Mouse (Mus musculus) adrenal gland, postnatal 4 days (tissue): ENCODE results near the gene Ccl12. TPM values are rescaled to one million over a fixed set of nuclear protein-coding genes. Genes with fewer than 3 reads are reported as not detected.

Experiments used
- DNase-seq, 2 experiments: peaks; one replicate each; pipeline ENCODE4 v3.0.0; 2021 to 2022; ENCODE audit warnings: low spot score in 2 of 2, mixed read lengths in 2 of 2
- long read RNA-seq, 2 experiments: library from polyadenylated mRNA; stranded (forward); transcript quantifications; one replicate each; pipeline ENCODE4 v2.0.0; 2021
- total RNA-seq, 2 experiments: library from RNA; stranded (reverse); gene quantifications; 2 replicates each; pipeline ENCODE4 v1.2.3; 2021

Ccl12 gene
- total RNA-seq, result 1 to 10 TPM in 1 of 2 experiments, under 1 TPM in 1; 0.84 to 1.1 TPM
- long read RNA-seq, experiment 1, result 0 reads
- long read RNA-seq, experiment 2, result 0 reads

DNA sequence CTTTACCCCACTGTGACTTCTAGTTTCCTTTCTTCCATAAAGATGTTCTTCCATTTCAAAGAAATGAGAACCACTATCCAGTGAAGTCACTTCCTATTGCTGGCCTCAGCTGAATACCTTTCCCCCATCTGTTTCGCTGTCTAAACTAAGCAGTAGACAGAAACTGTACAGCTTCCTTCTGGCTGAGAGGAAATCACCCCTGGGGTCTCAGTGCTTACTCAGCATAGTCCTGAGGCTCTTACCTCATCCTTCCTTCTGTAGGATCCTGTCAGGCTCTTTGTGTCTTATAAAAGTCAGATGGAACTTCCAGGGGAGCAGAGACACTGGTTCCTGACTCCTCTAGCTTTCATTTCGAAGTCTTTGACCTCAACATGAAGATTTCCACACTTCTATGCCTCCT, at the start of gene Ccl12:
TSS of gene Ccl12 (plus strand) at position 317 of the 400 bp plus-strand sequence.
- DNase-seq, result no peak

DNA sequence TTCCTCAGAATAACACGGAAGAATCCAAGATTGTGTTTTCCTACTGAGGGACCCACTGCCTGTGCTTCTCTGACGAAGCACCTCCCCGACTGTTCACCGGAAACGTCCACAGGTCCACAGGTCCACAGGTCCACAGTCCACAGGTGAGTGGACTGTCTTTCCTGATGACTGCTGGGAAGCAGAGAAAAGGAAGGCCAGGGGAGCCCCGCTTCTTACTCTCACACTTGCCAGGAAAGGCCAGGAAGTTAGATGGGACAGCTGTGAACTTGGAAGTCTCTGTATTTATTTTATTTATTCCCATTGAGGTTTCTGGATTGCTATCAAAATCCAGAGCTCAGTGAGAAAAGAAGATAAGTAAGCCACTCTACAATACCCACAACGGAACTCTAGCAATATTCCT, 47.8 kb upstream of the Ccl12 start:
- DNase-seq, result no peak

DNA sequence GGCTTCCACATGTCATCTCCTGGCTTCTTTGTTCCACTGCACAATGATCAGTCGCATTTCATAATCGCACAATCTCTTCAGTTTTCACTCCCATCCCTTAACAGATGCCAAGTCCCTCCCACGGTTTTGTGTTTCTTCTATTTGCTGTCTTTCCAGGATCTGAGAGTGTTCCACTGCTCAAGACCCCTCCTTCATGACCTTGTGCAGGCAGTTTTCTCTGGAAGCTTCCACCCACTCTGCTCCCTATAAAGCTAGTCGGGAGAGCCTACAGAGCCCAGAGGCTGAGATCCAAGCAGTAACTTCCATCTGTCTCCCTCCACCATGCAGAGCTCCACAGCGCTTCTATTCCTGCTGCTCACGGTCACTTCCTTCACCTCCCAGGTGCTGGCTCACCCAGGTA, 44.0 kb upstream of the Ccl12 start, which contains the start of gene Ccl11:
TSS of gene Ccl11 (plus strand) at position 178 of the 400 bp plus-strand sequence.
- DNase-seq, result no peak

DNA sequence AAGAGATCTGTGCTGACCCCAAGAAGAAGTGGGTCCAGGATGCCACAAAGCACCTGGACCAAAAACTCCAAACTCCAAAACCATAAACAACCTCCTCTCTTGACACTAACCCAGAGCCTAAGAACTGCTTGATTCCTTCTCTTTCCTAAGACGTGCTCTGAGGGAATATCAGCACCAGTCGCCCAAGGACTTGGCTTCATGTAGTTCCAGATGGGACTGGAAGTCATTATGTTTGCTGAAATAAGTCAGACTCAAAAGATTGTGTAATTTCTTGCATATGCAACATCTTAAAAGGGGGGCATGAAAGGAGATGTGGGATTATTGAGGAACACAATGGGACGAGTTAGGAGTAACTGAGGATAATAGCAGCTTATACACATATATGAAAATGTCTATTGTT, 39.4 kb upstream of the Ccl12 start:
- DNase-seq, result no peak

DNA sequence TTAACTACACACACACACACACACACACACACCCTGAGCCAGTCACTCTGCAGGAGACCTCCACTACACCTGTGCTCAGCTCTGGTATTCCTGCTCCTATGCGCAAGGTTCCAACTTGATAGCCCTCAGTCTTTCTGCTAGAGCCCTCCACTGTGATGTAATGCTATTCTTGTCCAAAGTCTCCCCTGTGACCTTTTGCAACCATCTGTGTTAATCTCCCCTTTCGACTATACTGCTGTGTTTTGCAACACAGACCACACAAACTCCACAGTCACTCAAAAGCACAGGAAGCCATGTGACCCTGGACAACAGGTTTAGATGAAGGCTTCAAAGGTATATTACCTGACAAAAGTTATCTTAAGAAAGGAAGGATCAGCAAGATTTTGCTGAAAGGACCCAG, 38.2 kb upstream of the Ccl12 start:
- DNase-seq, result no peak

DNA sequence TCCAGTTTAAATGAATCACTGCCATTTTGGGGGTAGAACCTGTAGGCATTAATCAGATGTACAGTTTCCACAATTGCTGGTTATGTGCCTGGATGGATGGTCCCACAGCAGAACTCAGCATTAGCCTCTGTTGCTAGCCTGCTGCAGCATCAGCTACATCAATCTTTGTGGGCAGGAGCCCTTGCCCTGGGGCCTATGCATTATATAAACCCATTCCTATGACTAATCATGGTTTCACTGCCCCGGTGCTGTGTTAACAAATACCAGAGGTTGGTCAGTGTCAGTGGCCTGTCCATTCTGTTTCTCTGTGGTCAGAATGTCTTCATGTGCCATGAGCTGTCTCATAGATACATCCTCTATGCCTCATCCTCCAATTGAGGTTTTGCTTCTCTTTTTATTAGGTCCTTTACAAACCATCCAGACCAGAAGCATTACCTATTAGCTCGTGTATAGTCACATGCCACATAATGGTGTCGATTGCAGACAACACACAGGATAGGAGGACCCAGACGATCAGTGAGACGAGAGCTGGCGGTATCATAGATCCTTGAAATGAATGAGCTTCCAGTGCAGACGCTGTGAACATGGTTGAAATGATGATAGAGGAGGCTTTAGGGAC, 34.6 kb upstream of the Ccl12 start:
- no peak for DNase-seq

DNA sequence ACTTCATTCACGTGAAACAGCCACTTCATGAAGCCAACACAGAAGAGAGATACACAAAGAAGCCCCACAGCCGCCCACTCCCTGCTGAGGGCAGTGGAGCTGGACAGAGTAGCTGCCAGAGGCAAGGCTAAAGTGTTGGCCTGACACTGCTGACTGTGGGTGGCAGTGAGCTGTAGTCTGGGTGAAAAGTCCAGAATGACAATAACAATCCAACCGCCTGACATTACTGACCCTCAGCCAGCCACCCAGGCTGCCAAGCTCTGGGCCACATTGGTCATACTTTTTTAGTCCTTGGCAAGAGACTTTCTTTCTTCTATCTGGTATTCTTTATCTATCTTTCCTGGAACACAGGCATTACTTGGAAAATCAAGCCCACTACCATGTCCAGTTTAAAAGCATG, 30.6 kb upstream of the Ccl12 start:
- DNase-seq, result no peak

DNA sequence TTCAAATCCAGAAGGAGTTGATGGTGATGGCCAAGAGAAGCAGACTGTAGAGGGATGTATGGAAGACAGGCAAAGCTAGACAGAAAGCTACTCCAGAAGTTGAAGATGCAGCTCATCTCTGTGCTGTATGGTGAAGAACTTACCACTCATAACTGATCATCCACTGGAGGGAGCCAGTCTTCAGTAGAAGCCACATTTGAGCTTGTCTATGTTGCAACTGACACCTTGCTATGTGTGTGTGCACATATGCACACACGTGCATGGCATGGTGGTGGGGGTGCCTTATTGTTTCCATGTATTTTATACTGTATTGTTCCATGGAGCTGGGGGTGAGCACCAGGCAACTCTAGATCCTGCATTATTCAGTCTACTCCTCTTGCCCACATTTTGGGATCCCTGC, 29.3 kb upstream of the Ccl12 start:
- no peak for DNase-seq

DNA sequence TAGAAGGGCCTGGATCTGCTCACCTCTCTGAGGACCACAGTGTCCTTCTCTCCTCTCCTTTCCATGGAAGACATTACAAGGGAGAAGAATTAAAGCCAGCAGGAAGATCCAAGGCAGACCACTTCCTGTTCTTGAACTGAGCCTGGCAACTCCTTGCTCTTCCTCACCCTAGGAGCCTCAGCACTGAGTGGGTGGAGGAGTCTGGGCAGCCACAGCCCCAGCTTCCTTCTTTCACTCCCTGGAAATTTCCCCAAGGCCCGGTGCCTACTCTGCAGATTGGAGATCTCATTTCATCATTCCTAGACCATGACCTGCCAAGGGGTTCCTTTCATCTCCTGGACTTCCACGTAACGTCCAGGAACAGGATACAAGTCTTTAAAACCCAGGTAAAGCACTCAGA, 28.7 kb upstream of the Ccl12 start:
- DNase-seq, result no peak

DNA sequence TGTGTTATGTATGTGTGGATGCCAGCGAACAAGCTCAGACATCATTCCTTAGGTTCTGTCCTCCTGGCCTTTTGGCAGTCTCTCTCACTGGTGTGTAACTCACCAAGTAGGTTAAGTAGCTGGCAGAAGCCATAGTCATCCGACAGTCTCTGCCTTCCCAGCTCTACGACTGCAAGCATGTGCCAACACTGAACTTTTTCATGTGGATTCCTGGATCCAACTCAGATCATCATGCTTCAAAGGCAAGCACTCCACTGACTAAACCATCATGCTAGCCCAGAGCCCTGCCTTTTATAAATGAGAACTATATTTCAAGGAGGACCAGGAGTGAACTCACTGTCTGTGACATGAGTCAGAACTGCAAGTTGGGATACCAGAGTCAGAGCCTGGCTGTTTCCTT, 28.0 kb upstream of the Ccl12 start:
- DNase-seq, result no peak

DNA sequence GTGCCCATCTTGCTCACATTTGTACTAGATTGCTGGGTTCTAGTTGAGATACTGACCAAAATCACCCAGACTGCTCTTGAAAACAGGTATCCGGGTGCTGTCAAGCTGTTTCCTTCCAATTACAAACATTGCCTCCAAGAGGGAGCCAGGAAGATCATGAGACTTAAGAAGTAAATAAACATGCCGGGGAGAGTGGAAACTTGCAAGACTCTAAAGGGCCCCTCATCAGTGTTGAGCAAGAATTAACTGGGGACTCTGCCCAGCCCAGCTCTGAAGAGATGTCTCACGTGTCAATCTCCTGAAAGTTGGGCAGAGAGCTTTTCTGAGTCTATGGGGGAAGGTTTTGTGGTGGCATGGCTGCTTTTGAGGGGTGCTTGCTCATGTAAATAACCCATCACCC, 24.6 kb upstream of the Ccl12 start:
- no peak for DNase-seq

DNA sequence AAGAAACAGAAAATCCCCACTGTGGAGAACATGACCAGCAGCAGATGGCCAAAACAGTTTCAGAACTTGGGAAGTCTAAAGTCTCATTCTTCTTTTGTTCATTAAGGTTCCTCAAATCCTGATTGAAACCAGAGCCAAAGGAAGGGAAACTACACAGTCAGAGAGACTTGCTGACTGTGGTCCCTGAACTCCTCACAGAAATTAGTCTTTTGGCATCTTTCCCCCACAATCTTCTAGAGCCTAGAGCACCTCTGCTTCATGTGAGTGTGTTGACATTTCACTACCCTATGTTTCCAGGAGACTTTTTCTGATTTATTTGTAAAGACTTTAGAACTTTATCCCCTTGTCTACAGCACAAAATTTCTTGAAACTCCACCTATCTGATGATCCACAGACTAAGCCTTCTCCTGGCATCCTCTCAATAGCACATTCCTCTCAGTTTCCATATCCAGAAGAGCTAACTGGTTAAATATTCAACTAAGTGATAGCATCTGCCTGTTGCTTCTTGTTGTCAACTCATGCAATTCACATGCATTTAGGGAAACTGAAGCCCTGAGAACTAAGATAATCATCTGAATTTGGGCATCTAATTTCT, 23.4 kb upstream of the Ccl12 start:
- DNase-seq, result no peak

DNA sequence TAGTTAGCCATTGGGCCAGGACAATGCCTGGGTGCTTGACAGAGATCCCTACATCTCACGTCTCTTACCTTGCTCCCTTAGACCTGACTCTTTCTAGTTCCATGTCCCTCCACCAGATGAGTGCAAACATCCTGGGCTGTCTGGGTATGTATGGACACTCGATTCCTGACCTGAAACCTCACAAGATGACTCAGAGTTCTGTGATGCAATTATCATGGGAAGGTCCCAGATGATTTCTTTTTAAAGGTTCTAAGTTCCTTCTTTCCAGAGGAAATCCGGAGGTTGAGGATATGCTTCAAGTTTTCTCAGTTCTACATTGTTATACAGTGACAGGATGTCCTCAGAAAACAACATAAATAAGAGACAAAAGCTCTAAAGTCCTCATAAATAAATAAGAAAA, 20.8 kb upstream of the Ccl12 start:
- no peak for DNase-seq

DNA sequence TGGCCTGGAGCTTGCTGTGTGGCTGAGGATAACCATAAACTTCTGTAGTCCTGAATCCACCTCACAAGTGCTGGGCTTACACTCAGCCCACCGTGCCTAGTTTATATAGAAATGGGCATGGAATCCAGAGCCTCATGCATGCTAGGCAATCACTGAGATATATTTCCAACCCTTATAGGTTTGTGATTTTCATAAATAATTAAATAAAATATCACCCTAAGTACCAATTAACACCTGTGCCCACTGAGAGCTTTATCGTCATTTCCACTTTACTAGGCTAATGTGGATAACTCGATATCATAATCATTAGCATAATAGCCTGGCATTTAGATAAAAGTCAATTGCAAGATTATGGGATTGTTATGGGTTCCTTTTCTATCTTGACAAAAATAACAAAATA, 17.3 kb upstream of the Ccl12 start:
- DNase-seq, result no peak

DNA sequence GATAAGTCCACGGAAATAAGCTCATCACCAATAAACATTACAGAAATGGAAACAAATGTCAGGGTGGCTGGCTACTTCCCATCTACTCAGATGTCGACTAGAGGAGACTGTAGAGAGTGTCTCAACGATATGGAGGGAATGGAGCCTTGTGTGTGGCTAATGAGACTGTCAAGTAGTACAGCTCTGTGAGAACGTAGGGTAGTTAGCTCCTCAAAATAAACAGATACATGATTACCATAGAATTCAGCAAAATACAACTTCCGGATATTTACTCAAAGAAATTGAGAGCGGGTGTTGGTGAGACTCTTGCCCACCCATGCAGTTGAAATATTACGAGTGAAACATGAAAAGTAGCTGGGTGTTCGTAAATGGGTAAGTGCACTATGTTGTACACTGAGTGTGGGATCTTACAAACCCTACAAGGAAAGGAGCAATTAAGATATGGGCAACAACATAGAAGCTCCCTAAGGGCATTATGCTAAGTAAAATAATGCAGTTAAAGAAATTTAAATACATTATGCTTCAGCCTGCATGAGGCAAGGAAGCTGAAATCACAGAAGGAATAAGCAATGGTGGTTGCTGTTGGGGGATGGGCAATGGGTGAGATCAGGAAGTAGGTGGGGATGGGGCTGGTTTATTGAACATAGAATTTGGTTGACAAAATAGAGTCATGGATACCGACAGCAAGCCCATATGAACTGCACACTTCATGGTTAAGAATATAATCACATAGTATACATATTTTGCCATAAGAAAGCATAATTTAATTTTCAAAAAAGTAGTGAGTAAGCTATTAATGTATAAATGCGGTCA, 1.9 kb upstream of the Ccl12 start:
- DNase-seq, result no peak

DNA sequence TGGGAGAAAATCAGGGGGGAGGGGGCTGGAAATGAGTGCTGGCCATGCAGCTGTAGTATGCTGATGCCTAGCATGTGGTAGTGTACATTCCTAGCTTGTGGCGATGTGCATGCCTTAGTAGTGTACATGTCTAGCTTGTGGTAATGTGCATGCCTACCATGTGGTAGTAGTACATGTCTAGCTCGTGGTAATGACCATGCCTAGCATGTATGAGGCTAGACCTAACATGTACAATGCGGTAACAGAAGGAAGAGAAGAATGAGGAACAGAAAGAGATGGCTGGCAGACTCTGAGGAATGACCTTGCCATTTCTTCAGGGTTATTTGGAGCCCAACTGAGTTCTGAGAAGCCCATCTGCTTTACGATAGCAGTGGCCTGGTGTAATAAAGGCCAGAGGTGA, 558 bp upstream of the Ccl12 start:
- no peak for DNase-seq

DNA sequence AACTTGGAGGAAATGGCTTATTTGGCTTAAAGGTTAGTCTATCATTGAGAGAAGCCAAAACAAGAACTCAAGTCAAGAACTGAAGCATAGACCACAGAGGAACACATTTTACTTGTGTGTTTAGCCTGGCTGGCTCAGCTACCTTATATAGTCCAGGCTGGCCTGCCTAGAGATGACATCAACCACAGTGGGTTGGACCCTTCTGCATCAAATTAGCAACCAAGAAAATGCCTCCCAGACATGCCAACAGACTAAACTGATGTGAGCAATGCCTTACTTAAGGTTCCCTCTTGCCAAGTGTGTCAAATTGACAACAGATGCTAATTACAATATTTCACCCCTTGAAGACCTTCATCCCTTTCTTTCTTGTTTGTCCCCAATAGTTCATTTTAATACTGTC, 8.0 kb downstream of the Ccl12 start:
- no peak for DNase-seq

DNA sequence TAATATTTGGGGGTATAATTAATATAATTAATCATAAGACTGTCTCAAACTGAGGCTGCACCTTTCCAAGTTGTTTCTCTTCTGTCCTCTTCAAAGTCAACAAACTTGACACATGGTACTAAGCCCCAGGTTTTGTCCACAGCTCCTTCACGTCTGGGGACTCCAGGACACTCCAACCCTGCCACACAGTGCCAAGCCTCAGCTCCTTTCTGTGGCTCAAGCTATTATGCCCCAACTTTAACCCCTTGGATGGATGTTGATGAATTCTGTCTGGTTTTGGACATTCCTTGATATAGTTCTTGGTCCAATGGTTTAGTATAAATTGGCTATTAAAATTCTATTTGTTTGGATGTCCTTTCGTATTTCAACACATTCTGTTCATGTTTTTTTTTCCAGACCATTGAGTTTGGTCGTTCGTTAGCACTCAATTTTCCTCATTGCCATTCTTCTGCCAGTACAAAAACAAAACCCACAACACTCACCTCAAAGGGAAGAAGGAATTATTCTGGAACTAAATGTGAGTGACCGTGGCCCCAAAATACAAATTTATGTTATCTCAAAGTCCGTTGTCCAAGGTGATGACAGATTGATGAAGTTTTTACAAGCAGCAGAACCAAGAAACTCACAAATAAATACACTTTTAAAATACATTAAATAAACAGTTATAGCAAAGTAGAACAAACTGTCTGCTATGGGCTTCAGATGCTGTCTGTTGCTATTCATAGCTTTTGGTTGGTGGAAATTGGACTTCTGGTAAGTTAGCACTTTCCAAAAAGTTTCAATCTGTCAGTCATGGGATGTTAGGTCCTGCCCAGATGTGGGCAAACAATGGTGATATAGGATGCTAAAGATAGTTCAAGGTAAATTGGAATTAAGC, 9.0 kb downstream of the Ccl12 start:
- no peak for DNase-seq

DNA sequence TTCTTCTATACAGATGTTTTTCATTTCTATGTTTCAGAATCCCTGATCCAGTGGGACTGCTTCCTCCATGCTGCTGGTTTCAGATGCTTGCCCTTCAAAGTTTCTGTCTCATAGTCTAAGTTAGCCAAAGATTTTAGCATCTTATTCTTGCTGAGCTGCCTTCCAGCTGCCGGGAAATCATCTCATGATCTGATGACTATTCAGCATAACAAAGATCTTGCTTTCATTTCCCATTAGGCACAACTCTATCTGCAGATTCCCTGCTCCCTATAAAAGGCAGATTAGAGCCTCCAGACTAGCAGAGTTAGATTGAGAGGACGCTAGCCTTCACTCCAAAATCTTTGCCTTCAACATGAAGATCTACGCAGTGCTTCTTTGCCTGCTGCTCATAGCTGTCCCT, 13.2 kb downstream of the Ccl12 start, which contains the start of gene Ccl8:
TSS of gene Ccl8 (plus strand) at position 301 of the 400 bp plus-strand sequence.
- no peak for DNase-seq

DNA sequence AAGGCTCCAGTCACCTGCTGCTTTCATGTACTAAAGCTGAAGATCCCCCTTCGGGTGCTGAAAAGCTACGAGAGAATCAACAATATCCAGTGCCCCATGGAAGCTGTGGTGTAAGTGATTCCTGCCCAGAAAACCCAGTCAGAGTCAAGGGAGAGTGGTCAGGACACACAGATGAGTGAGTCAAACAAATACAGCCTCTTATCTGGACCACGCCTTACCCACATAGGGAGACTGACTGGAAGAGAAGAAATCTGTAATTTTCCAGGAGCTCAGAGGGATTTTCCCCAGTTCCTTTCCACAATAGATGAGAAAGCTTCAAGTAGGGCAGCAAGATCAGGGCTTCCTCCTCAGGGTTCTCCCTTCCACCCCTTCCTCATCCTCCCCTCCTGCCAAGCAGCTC, 14.4 kb downstream of the Ccl12 start:
- DNase-seq, result no peak

DNA sequence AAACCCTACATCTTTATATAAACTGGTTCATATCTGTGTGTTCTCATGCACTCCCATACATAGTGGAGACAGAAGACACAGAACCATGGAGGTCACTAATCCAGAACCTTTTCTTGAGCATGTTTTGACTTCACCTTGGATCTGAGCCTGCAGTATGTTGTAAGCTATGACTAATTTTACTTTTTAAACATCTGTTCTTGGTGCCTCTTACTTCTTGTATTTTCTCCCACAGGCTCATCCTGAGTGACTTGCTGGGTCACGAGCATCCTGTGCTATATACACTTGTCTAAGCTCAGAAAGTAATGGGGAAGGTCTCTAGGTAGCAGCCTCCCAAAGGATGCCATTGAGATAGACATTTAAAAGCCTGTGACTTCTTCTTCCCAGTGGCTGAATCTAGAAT, 31.3 kb downstream of the Ccl12 start:
- DNase-seq, result no peak
